Mouse (Mus musculus): ENCODE measurements at regions not wholly inside any gene's neighbourhood (a gene's known extent, or its start where the extent isn't known, plus 50 kb on each side); places are given as distances from the start of the nearest gene placed in this dataset.
"Not testable (repeated sequence)": the region's sequence is repeated elsewhere in the genome, so short reads cannot be mapped to it uniquely, and the experiment has no call there.

GRCm38 (mm10) chr10:120284785-120285184, 57.9 kb downstream of the Llph start:
- DNase-seq (ENCODE audit: low spot score in 2 of 2), result no peak

- no peak for DNase-seq (ENCODE audit: low spot score in 2 of 2)
Observed at GRCm38 (mm10) chr10:120291912-120292311, 65.0 kb downstream of the Llph start.

GRCm38 (mm10) chr10:120293381-120293780, 66.5 kb downstream of the Llph start:
- not testable (repeated sequence) for DNase-seq (ENCODE audit: low spot score in 2 of 2)

GRCm38 (mm10) chr10:120294487-120294886, 67.6 kb downstream of the Llph start:
- no peak for DNase-seq (ENCODE audit: low spot score in 2 of 2)

GRCm38 (mm10) chr10:120297311-120297710, 70.4 kb downstream of the Llph start:
- no peak for DNase-seq (ENCODE audit: low spot score in 2 of 2)

- no peak for DNase-seq (ENCODE audit: low spot score in 2 of 2)
Observed at GRCm38 (mm10) chr10:120298293-120298927, 71.5 kb downstream of the Llph start.

GRCm38 (mm10) chr10:120306010-120306409, 79.1 kb downstream of the Llph start:
- peak; percentile 4 to 22 for DNase-seq (ENCODE audit: low spot score in 2 of 2)

- no peak for DNase-seq (ENCODE audit: low spot score in 2 of 2)
Observed at GRCm38 (mm10) chr10:120308681-120309080, 81.8 kb downstream of the Llph start.
